Mouse (Mus musculus) midbrain, embryonic 14.5 days (tissue): ENCODE measurements at regions not wholly inside any gene's neighbourhood (a gene's known extent, or its start where the extent isn't known, plus 50 kb on each side); places are given as distances from the start of the nearest gene placed in this dataset.
"Not testable (repeated sequence)": the region's sequence is repeated elsewhere in the genome, so short reads cannot be mapped to it uniquely, and the experiment has no call there.

Experiments
- ATAC-seq: fragments of 200-750 bp; cut with Nextera tagmentation; 2 replicates; pipeline ENCODE4 v1.8.0; 2017; ENCODE audit warnings: moderate number of reproducible peaks, moderate library complexity; ENCODE audit not compliant: low FRiP score, low TSS enrichment
- DNase-seq: peaks from one replicate; pipeline ENCODE4 v3.0.0-alpha.2; 2015
- H3K27ac ChIP-seq: fragments of 300-500 bp; sonication (generic); replicated peaks from 2 replicates; pipeline ENCODE4 v1.5.1; 2014; ENCODE audit warnings: mild to moderate bottlenecking, low read depth, low read length, moderate library complexity
- H3K27me3 ChIP-seq: fragments of 300-500 bp; sonication (generic); 2 replicates; pipeline ENCODE4 v1.6.1; 2014; ENCODE audit warnings: low read length, control low read depth, mixed read lengths; ENCODE audit not compliant: control insufficient read depth, insufficient read depth
- H3K36me3 ChIP-seq: fragments of 300-500 bp; sonication (generic); 2 replicates; pipeline ENCODE4 v1.6.1; 2014; ENCODE audit warnings: low read length, control low read depth; ENCODE audit not compliant: control insufficient read depth, insufficient read depth
- H3K4me1 ChIP-seq: fragments of 300-500 bp; sonication (generic); 2 replicates; pipeline ENCODE4 v1.6.1; 2014; ENCODE audit warnings: mild to moderate bottlenecking, antibody characterized with exemption, low read length, control low read depth; ENCODE audit not compliant: control insufficient read depth, insufficient read depth
- H3K4me2 ChIP-seq: fragments of 300-500 bp; sonication (generic); 2 replicates; pipeline ENCODE4 v1.6.1; 2014; ENCODE audit warnings: mild to moderate bottlenecking, low read length, moderate library complexity
- H3K4me3 ChIP-seq: fragments of 300-500 bp; sonication (generic); replicated peaks from 2 replicates; pipeline ENCODE4 v1.5.1; 2014; ENCODE audit warnings: low read depth, low read length
- H3K9ac ChIP-seq: fragments of 300-500 bp; sonication (generic); replicated peaks from 2 replicates; pipeline ENCODE4 v1.6.1; 2014; ENCODE audit warnings: mild to moderate bottlenecking, low read length, moderate library complexity
- H3K9me3 ChIP-seq: fragments of 300-500 bp; sonication (generic); 2 replicates; pipeline ENCODE4 v1.6.1; 2016; ENCODE audit warnings: low read length, control low read depth, mixed read lengths; ENCODE audit not compliant: control insufficient read depth
- WGBS: fragments of 180-500 bp; shearing (Covaris S2); extraction: QIAGEN DNeasy Blood & Tissue Kit; methylation state at CpG from one replicate; pipeline ENCODE4 v1.1.7; 2014; 5-methylcytosine and 5-hydroxymethylcytosine counted together

DNA sequence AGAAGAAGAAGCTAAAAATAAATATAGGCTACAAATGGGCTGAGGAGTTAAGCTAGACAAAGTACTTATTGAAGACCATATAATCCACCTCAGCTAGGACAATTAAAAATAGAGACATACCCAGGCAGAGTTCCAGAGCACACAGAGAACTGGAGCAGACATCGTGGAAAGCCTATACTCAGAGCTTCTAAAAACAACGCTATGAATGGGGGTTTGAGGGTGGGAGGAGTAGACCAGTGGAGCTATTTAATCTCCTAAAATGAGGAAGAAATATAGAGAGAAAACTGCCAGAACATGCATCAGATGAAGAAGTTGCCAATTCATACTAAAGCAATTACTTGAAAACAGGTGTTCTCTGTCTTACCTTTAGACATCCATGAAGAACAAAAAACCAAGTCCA, 720.8 kb downstream of the Efna5 start:
- DNase-seq (no peak), ATAC-seq (no peak)
- Histone ChIP-seq H3K4me1 (no peaks in the 10 kb centered on the region), H3K27me3 (no peaks in the 10 kb centered on the region), H3K9ac (no peak overlapping the region), H3K4me3 (no peak overlapping the region), H3K9me3 (no peaks in the 10 kb centered on the region), H3K27ac (no peak overlapping the region), H3K4me2 (no peak overlapping the region), H3K36me3 (no peaks in the 10 kb centered on the region)
- WGBS, result 71% methylated on average over 2 of the region's 2 CpGs

DNA sequence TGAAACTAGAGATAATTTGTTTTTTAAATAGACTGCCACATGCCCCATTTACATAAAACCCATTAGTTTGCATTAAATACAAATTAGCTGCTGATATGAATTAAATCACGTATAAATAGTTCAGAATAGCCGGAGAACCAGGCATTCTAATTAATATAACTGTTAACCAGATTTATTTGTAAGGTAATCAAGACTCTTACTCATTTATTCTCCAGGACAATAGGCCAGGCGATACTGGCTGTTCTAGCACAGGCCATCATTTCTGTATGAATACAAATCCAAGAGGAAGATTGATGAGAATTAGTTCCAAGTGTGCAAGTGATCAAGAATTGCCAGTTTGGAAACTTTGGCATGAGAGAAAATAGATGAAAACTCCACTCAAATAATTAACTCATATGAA, 746.1 kb downstream of the Efna5 start:
- no peak overlapping the region for H3K4me2 ChIP-seq
- DNase-seq (peak; percentile 20), ATAC-seq (no peak)
- no peaks in the 10 kb centered on the region for H3K27me3 ChIP-seq
- no peak overlapping the region for H3K4me3 ChIP-seq
- no peaks in the 10 kb centered on the region for H3K9me3 ChIP-seq
- no peak overlapping the region for H3K27ac ChIP-seq
- WGBS, result 62% methylated on average over 3 of the region's 3 CpGs
- no peaks in the 10 kb centered on the region for H3K4me1 ChIP-seq
- H3K36me3 ChIP-seq, result no peaks in the 10 kb centered on the region
- H3K9ac ChIP-seq, result no peak overlapping the region

DNA sequence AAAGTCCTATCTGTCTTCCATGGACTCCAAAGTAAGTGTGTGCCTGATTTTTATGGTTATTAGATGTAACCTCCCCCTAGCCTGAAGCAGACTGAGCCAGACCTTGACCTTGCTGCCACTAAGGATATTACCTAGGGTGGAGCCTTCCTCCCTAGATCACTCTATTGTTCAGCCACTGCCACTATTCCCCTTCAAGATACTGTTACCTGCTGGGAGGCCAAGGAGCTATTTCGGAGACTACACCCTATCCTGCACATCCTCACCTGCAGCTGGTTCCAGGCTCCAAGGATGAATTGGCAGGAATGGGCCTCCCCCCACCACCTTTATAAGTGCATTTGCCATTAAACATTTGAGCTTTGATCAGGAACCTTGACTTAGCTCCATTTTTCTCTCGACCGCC, 769.4 kb downstream of the Efna5 start:
- not testable (repeated sequence) for H3K9ac ChIP-seq, DNase-seq, H3K27ac ChIP-seq, H3K36me3 ChIP-seq, H3K4me1 ChIP-seq, H3K4me2 ChIP-seq, H3K4me3 ChIP-seq, ATAC-seq, H3K9me3 ChIP-seq, H3K27me3 ChIP-seq
- WGBS, result 92% methylated on average over 3 of the region's 3 CpGs

DNA sequence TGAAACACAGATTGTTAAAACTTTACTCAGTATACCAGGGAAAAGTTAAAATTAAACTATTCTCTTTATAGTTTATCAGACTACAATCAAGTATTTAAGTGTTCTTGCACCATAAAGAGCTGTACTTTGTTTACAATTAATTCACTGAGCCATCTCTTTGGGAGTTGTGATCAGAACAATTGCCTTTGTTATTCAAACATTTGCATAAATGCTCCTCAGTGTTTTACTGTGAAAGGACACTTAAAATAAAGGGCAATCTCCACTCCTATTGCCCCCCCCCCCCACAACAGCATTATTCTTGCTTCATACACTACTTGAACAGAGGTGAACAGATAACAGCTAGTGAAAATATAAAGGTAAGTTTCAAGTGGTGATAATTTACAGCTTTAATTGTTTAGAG, 772.1 kb downstream of the Efna5 start:
- Histone ChIP-seq H3K9me3 (no peaks in the 10 kb centered on the region), H3K4me1 (no peaks in the 10 kb centered on the region), H3K27me3 (no peaks in the 10 kb centered on the region), H3K27ac (no peak overlapping the region), H3K9ac (no peak overlapping the region), H3K4me3 (no peak overlapping the region), H3K36me3 (no peaks in the 10 kb centered on the region), H3K4me2 (no peak overlapping the region)
- DNase-seq, result no peak
- ATAC-seq, result no peak

DNA sequence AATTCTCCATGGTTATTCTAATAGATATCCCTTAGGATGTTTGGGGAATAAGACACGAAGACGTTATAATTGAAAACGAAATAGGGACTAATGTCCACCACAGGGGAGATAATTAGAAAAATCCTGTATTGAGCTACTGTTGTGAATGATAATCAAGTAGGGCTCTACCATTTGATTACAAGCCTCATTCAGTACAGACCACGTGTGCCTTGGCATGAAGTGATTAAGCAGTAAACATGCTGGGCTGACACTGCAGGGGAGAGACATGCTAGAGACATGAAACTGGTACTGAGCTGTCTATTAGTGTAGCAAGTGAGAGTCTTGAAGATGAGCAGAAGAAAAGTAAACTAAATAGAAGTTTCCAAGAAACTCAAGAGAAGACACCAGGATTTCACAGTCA, 797.8 kb downstream of the Efna5 start:
- no peaks in the 10 kb centered on the region for H3K36me3 ChIP-seq
- DNase-seq (peak; percentile 15), ATAC-seq (no peak)
- no peaks in the 10 kb centered on the region for H3K9me3 ChIP-seq
- H3K4me1 ChIP-seq, result no peaks in the 10 kb centered on the region
- 57% methylated on average over 4 of the region's 4 CpGs for WGBS
- no peaks in the 10 kb centered on the region for H3K27me3 ChIP-seq
- no peak overlapping the region for H3K9ac ChIP-seq
- no peak overlapping the region for H3K4me2 ChIP-seq
- H3K4me3 ChIP-seq, result no peak overlapping the region
- H3K27ac ChIP-seq, result no peak overlapping the region

DNA sequence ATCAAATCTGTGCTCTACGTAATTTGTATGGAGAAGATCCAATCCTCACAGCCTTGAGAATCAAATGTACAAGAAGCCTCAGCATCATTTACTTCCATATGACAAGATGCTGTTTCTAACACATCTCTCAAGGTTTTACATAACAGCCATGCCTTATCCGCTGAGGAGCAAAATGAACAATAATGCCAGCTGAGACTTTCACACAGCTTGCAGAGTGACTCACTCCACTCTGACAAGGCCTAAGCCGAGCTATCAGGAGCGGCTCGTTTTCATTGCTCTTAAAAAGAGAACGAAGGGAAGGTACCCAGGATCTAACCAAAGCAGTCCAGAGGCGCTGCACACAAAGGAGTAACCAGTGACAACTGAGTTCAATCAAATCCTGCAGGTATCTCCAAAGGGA, 803.5 kb downstream of the Efna5 start:
- ATAC-seq, result no peak
- Histone ChIP-seq H3K27ac (no peak overlapping the region), H3K4me1 (no peaks in the 10 kb centered on the region), H3K4me3 (no peak overlapping the region), H3K9me3 (no peaks in the 10 kb centered on the region), H3K9ac (no peak overlapping the region), H3K36me3 (no peaks in the 10 kb centered on the region), H3K4me2 (no peak overlapping the region), H3K27me3 (no peaks in the 10 kb centered on the region)
- 61% methylated on average over 7 of the region's 7 CpGs for WGBS
- DNase-seq, result peak; percentile 39

DNA sequence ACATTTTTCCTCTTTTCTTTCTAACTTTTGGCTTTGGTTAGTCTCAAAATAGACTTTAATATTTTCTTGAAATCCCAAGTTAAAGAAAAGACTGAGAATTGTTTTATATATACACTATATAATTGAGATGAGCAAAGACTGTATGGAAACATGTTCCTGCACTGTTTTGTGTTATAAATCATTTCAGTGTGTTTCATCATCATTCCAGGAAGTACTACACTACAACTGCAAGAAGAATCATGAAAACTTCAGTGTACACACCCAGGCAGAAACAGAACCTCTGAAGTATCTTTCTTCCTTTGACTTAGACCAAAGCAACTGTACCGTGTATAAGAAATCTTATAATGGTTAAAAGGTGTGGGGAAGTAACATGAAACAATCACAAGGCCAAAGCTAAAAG, 816.2 kb downstream of the Efna5 start:
- no peaks in the 10 kb centered on the region for H3K36me3 ChIP-seq

DNA sequence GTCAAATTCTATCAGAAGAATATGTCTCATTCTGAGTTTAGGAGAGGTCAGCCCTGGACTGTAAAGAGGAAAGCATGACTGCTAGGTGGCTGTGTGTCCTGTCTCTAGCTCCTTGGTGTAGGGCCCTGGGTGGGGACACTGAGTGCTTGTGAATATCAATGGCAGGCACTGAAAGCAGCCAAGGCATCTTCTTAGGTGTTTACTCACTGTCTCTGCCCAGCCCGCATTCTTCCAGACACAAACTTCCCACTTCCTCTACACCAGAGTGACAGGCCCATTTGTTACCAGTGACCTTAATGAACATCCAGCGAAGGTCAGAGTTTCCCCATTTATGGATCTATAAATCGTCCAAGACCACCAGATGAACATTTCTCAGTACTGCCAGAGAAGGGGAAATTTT, 823.1 kb downstream of the Efna5 start:
- DNase-seq, result no peak
- Histone ChIP-seq H3K36me3 (no peaks in the 10 kb centered on the region), H3K4me3 (no peak overlapping the region), H3K4me1 (no peaks in the 10 kb centered on the region), H3K4me2 (no peak overlapping the region), H3K9me3 (no peaks in the 10 kb centered on the region), H3K27me3 (no peaks in the 10 kb centered on the region), H3K9ac (no peak overlapping the region), H3K27ac (no peak overlapping the region)
- ATAC-seq, result no peak
- WGBS, result 77% methylated on average over 3 of the region's 3 CpGs

More for the DNA sequence above, 816.2 kb downstream of the Efna5 start:
- 91% methylated on average over 1 of the region's 1 CpGs for WGBS
- ATAC-seq, result no peak
- Histone ChIP-seq H3K9me3 (no peaks in the 10 kb centered on the region), H3K27ac (no peak overlapping the region), H3K27me3 (no peaks in the 10 kb centered on the region), H3K4me1 (no peaks in the 10 kb centered on the region), H3K4me2 (no peak overlapping the region), H3K9ac (no peak overlapping the region), H3K4me3 (no peak overlapping the region)
- no peak for DNase-seq

DNA sequence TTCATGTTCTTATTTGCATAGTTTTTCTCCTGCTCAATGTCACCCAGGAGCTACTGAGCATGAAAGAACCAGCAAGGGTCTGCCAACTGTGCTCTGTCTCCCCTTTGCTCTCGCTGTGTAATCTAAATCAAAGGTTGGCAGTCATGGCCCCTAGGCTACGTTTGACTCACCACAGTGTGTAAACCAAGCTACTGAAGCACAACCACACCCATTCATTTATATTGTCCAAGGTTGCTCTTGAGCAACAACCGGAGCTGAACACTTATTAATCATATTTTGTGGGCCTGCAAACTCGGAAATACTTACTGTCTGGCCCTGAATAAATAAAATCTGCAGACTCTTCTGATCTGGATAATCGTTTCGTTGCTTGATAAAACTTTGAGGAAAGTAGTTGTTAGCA, 826.3 kb downstream of the Efna5 start:
- DNase-seq, result no peak
- Histone ChIP-seq H3K27me3 (no peaks in the 10 kb centered on the region), H3K4me1 (no peaks in the 10 kb centered on the region), H3K9me3 (no peaks in the 10 kb centered on the region), H3K4me2 (no peak overlapping the region), H3K36me3 (no peaks in the 10 kb centered on the region), H3K4me3 (no peak overlapping the region), H3K9ac (no peak overlapping the region), H3K27ac (no peak overlapping the region)
- no peak for ATAC-seq
- WGBS, result 67% methylated on average over 6 of the region's 6 CpGs
